Mouse (Mus musculus) megakaryocyte, embryonic 14.5 days (primary cell): Measurements from ENCODE around the gene Uts2r.

ENCODE experiments used
- FLI1 ChIP-seq: IDR thresholded peaks from 2 replicates; pipeline ENCODE4 v1.6.1; 2012; ENCODE audit warnings: low read length, inconsistent platforms, mixed read lengths
- GATA1 ChIP-seq: IDR thresholded peaks from 3 replicates; pipeline ENCODE4 v1.6.1; 2012; ENCODE audit warnings: mixed read lengths, low read length, inconsistent platforms, borderline replicate concordance

GRCm38 (mm10) chr11:121125522-121126172, 34.4 kb upstream of the Uts2r start:
- TF ChIP-seq GATA1 (no peak), FLI1 (no peak)
